Mouse (Mus musculus) cerebellum, postnatal 14 days (tissue): ENCODE measurements at regions not wholly inside any gene's neighbourhood (a gene's known extent, or its start where the extent isn't known, plus 50 kb on each side); places are given as distances from the start of the nearest gene placed in this dataset.
"Not testable (repeated sequence)": the region's sequence is repeated elsewhere in the genome, so short reads cannot be mapped to it uniquely, and the experiment has no call there.

Experiments used
- DNase-seq, 2 experiments: peaks; one replicate each; pipeline ENCODE4 v3.0.0; 2021; ENCODE audit warnings: mixed read lengths in 2 of 2

GRCm38 (mm10) chr1:145139267-145139651 lies 364.0 kb upstream of the Rgs18 start:
- no peak for DNase-seq

- peak; percentile 4 to 16 for DNase-seq
These were observed 363.4 kb upstream of the Rgs18 start for GRCm38 (mm10) chr1:145138452-145139266.

GRCm38 (mm10) chr1:145131020-145131419 lies 355.8 kb upstream of the Rgs18 start:
- no peak for DNase-seq

- DNase-seq = no peak
These were observed 337.9 kb upstream of the Rgs18 start for GRCm38 (mm10) chr1:145113171-145113570.

GRCm38 (mm10) chr1:145106771-145107170 lies 331.5 kb upstream of the Rgs18 start:
- DNase-seq = not testable (repeated sequence)

- DNase-seq = no peak
These were observed 290.1 kb upstream of the Rgs18 start for GRCm38 (mm10) chr1:145065255-145065854.

GRCm38 (mm10) chr1:145064384-145064783 lies 289.1 kb upstream of the Rgs18 start:
- no peak for DNase-seq

- DNase-seq = no peak
These were observed 240.4 kb upstream of the Rgs18 start for GRCm38 (mm10) chr1:145015623-145016022.

- DNase-seq = no peak
These were observed 235.6 kb upstream of the Rgs18 start for GRCm38 (mm10) chr1:145010833-145011232.

GRCm38 (mm10) chr1:144978167-144978566 lies 202.9 kb upstream of the Rgs18 start:
- DNase-seq = no peak

GRCm38 (mm10) chr1:144965736-144966135 lies 190.5 kb upstream of the Rgs18 start:
- no peak for DNase-seq

- DNase-seq = peak; percentile 54 to 55
These were observed 163.8 kb upstream of the Rgs18 start for GRCm38 (mm10) chr1:144939006-144939405.

GRCm38 (mm10) chr1:144926136-144926535 lies 150.9 kb upstream of the Rgs18 start:
- DNase-seq = peak in 1 of 2 experiments; percentile 37

- no peak for DNase-seq
These were observed 141.3 kb upstream of the Rgs18 start for GRCm38 (mm10) chr1:144916568-144916967.

- DNase-seq = no peak
These were observed 127.8 kb upstream of the Rgs18 start for GRCm38 (mm10) chr1:144902987-144903386.

GRCm38 (mm10) chr1:144883633-144884032 lies 108.4 kb upstream of the Rgs18 start:
- no peak for DNase-seq

- DNase-seq = no peak
These were observed 86.9 kb upstream of the Rgs18 start for GRCm38 (mm10) chr1:144862133-144862532.
